Mouse (Mus musculus) inflammation-experienced regulatory T-cells, adult 6 months (primary cell): ENCODE results near the gene A630095E13Rik. TPM values are rescaled to one million over a fixed set of nuclear protein-coding genes. Genes with fewer than 3 reads are reported as not detected.
"Not testable (repeated sequence)": the region's sequence is repeated elsewhere in the genome, so short reads cannot be mapped to it uniquely, and the experiment has no call there.

Experiments
- ATAC-seq: one replicate; pipeline ENCODE4 v1.8.0; 2017
- polyA plus RNA-seq, 3 experiments: library from polyadenylated mRNA; unstranded; fragments of 100-300 nt; shearing (Covaris generic); gene quantifications; one replicate each; pipeline ENCODE4 v1.2.1; 2017

The A630095E13Rik gene
- polyA plus RNA-seq: not detected

DNA sequence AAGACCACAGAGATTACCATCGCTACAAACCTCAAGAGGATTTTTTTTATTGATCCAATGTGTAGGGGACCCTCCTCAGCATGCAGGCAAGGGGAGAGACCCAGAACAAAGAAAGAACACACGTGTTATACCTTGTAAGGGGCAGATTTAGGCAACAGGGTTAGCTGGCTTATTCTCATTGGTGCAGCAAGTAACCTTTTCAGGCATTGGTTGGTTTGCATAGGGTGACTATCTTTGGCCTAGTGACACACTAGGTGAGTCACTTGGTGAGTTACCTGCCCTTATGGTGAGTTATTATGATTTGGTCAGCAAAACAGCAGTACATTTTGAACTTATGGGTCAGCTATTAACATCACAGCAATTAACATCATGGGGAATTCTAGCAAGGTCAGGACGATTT lies at the start of gene A630095E13Rik:
Gene A630095E13Rik (minus strand): TSS at position 101 of the 400 bp plus-strand sequence.
- ATAC-seq: not testable (repeated sequence)

DNA sequence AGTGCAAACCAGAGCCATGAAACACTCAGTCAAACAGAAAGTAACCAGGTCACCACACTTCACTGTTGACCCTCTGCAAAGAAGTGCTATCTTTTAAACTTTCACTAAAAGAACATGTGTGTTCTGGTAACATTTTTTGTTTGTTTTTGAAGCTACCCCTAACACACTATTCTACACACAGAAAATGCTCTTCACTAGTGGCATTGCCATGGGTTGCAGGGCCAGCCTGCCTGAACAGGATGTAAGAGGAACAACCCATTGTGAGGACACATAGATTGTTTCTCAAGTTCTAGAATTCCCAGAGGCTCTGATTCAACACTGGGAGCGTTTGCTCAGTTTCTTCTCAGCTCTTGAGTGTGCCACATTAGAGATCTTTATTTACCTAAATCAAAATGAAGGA lies 49.7 kb upstream of the A630095E13Rik start, which contains the start of gene Acrv1:
Gene Acrv1 (plus strand): TSS at position 301 of the 400 bp plus-strand sequence.
- no peak for ATAC-seq

DNA sequence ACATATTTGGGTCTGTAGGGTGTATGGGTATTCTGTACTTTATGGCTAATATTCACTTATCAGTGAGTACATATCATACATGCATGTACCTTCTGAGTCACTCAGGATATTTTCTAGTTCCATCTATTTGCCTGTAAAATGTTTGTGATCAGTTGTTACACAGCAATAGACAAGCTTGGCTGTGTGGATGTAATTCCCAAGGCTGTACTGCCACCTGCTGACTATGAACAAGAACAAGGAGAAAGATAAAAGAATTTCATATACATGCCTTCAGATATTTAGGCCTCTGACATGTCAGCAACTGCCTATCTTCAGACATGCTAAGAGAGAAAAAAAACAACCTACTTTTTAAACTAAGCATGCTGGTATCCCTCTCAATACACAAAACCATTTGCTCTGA lies 44.2 kb upstream of the A630095E13Rik start:
- ATAC-seq: no peak

DNA sequence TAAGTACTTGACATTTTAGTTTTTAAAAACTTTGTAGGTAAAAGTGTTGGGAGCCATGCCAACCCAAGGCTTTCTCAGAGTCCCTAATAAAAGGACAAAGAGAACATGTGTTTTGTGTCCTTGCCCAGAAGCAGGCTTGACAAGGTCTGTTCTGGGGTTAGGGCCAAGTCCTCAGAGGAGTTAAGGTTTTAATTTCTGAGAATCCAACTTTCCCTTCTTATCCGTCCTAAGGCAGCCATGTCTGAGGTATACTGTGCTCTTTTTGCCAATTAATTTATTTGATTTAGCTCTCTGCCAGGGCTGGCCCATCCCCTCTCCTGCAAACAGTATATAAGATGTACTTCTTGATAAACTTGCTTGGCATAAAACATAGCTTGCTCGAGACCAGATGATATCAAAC lies 38.2 kb upstream of the A630095E13Rik start:
- ATAC-seq: no peak

Other genes with a start within 250 kb of the A630095E13Rik start
- not detected for gene Gm7257, start 211.5 kb downstream of the A630095E13Rik start, polyA plus RNA-seq
- gene Gm9513, start 167.7 kb downstream of the A630095E13Rik start, polyA plus RNA-seq: not detected
- gene Gm5615, start 101.4 kb downstream of the A630095E13Rik start, polyA plus RNA-seq: not detected
- not detected for gene Gm17689, start 60.7 kb downstream of the A630095E13Rik start, polyA plus RNA-seq
- not detected for gene Acrv1, start 49.8 kb upstream of the A630095E13Rik start, polyA plus RNA-seq
- 10 to 100 TPM in 1 of 3 experiments, 1 to 10 TPM in 2; 3.7 to 24.6 (median 6.3) TPM for gene Chek1, start 83.7 kb upstream of the A630095E13Rik start, polyA plus RNA-seq
- gene Stt3a, start 124.3 kb upstream of the A630095E13Rik start, polyA plus RNA-seq: 100 to 1,000 TPM; 237 to 338 (median 247) TPM
- gene Ei24, start 154.0 kb upstream of the A630095E13Rik start, polyA plus RNA-seq: 10 to 100 TPM; 13.2 to 20.3 (median 16.4) TPM
- not detected for gene Fez1, start 178.5 kb upstream of the A630095E13Rik start, polyA plus RNA-seq